Mouse (Mus musculus) kidney, postnatal 25 days (tissue): ENCODE measurements at regions not wholly inside any gene's neighbourhood (a gene's known extent, or its start where the extent isn't known, plus 50 kb on each side); places are given as distances from the start of the nearest gene placed in this dataset.

Experiments
- DNase-seq, 2 experiments: peaks; one replicate each; pipeline ENCODE4 v3.0.0; 2021; ENCODE audit warnings: mixed read lengths in 2 of 2

DNA sequence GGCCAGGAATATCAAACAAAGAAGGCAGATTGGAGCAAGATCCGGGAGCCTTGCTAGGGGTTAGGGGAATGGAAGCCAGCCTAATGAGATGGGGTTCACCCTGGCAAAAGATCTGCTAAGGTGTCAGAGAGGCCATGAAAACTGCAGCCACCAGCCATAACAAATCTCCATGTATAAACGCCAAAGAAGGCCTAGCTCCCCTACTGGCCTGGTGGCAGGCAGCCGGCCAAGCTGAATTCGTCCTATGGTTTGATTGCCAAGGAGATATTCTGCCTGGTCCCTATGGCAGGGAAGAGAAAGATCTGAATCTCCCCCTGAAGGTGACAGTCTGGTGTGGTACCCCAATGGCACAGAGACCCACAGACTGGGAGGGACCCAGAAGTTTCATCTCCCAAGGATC is 104.8 kb upstream of the E030018B13Rik start:
- DNase-seq: no peak

DNA sequence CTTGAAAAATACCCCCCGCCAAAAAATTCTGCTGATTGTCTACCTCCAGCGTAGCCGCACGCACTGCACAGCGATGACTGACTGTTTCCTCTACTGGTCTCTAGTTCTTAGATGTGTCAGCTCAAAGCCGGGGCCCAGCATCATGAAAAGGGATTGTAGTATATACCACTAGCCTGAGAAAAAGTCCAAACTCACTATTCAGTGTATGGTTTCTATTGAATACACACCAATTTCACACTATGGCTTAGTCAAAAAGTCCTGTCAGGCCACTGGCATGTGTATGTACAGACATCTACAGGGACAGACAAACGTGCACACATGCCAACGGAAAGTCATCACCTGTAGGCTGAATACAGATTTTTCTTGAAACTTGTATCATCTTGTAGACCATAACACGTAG is 101.1 kb upstream of the E030018B13Rik start:
- no peak for DNase-seq

DNA sequence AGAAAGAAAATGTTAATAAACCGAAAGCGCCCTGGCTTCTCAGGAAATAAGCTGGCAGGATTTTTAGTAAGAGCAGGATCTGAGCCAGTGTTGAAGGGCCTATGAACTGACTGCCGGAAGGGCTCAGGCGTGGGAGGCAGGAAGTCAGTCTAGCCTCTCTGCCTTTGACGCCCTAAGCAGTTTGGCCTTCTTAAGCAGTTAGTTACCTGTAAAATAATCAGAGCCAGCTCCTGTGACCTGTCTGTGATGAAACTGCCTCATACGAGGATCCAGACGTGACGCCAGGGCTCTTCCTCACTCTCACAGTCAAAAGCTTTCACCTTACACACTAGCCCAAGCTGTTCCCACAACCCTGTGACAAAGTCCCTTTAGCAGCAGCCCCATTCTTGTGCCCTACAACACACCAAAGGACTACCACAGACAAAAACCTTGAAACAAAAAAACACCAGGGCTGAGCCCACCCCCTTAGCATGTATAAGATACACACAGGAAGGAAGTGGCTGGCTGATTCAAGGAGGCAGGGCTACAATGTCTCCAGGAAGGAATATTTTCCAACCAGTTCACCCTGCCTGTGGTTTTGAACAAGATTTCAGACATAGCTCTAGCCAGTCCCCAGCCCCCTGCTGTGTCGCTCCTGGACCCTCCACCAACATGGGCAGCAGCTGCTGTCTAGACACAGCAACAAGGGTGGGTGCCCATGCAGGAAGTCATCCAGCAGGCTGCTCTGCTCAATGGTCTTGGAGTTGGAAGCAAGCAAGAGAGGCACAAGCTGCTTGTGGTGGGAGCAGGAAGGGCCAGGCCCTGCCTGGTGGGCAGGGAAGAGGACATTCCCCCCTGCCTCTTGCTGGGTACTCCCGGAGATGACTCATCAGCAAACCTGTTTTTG is 100.4 kb upstream of the E030018B13Rik start:
- peak; percentile 29 to 59 for DNase-seq

DNA sequence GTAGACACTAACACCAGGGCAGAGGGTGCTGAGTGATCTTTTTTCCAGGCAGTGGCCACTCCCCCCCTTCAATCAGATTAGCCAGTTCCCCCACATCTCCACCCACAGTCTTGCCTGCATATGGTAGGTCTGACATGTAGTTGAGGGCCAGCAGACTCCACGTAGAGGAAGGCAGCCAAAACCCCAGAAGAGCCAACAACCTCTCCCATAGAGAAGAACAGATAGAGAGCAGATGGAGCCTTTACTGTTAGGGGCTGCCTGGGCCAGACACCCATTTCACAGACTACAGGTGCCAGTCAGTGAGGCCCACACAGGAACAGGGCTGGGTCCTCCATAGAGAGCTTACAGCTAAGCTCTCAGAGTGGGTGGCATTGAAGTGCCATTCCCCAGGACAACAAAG is 99.2 kb upstream of the E030018B13Rik start:
- no peak for DNase-seq

GRCm38 (mm10) chr7:63818105-63818504 is 98.6 kb upstream of the E030018B13Rik start:
- no peak for DNase-seq

GRCm38 (mm10) chr7:63820286-63820685 is 96.4 kb upstream of the E030018B13Rik start:
- no peak for DNase-seq

- DNase-seq: no peak
Observed at GRCm38 (mm10) chr7:63822001-63822400, 94.7 kb upstream of the E030018B13Rik start.

- peak; percentile 58 to 75 for DNase-seq
Observed at GRCm38 (mm10) chr7:63824009-63824408, 92.6 kb upstream of the E030018B13Rik start.

DNA sequence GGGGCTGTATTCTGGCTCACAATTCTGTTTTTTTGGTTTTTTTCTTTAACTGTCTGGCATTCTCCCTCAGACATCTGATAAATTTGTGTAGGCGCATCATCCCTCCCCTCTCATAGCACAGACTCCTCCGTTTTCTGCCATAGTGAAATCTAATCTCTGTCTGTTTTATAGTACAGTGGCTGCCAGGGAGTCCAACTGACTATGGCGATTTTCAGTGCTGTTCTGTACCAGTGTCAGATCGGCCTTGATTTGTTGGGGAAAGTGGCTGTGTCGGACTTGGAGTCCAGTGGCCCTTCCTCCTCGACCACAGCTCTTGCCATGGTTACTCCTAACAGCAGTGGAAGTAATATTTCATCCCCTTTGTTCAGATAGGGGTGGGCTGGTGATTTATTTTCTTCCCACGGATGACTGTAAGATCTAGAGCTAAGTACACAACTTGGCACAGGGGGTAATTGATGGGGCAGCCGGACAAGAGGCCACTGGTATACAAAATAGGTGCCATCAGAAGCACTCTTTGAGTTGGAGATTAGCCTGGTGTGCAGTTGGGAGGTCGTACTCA is 87.2 kb upstream of the E030018B13Rik start:
- DNase-seq: no peak

DNA sequence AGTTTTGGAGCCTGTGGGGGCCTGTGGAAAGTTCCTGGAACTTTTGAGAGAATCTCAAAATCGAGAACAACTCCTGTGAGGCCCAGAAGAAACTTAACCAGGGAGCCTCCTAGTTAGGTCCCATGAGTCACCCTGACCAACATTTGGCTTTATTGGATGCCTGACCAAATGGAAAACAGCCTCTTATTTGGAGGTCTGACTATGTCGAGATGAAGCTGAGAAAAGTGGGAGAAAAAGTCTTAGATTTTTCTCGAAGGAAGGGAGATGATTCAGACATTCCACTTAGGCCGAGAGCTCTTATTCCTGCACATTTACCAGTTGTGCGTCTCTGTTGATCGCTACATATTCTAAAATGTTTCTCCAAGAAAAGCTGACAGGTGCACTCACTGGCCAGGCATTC is 83.0 kb upstream of the E030018B13Rik start:
- DNase-seq: no peak

DNA sequence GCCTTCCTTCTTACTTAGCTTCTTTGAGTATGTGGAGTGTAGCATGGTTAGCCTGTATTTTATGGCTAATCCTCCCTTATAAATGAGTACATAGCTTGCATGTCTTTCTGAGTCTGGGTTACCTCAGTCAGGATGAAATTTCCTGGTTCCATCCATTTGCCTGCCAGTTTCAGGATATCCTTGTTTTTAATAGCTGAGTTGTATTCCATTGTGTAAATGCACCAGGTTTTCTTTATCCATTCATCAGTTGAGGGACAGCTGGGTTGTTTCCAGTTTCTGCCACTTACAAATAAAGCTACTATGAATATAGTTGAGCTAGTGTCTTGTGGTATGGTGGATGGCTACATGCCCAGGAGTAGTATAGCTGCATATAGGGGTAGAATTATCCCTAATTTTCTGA is 80.7 kb upstream of the E030018B13Rik start:
- no peak for DNase-seq
